Mouse (Mus musculus) midbrain, embryonic 11.5 days (tissue): ENCODE measurements at regions not wholly inside any gene's neighbourhood (a gene's known extent, or its start where the extent isn't known, plus 50 kb on each side); places are given as distances from the start of the nearest gene placed in this dataset.

ENCODE experiments used
- ATAC-seq: fragments of 200-750 bp; cut with Nextera tagmentation; 2 replicates; pipeline ENCODE4 v1.8.0; 2017; ENCODE audit warnings: moderate TSS enrichment, moderate library complexity; ENCODE audit not compliant: low FRiP score
- DNase-seq: peaks from one replicate; pipeline ENCODE4 v3.0.0; 2015; ENCODE audit warnings: low spot score; ENCODE audit errors: missing footprints
- H3K27ac ChIP-seq: fragments of 300-500 bp; sonication (generic); 2 replicates; pipeline ENCODE4 v1.5.1; 2014; ENCODE audit warnings: low read depth, low read length
- H3K27me3 ChIP-seq: fragments of 300-500 bp; sonication (generic); 2 replicates; pipeline ENCODE4 v1.6.1; 2014; ENCODE audit warnings: mild to moderate bottlenecking, low read length, moderate library complexity, mixed read lengths; ENCODE audit not compliant: control insufficient read depth, insufficient read depth
- H3K36me3 ChIP-seq: fragments of 300-500 bp; sonication (generic); 2 replicates; pipeline ENCODE4 v1.6.1; 2014; ENCODE audit warnings: mild to moderate bottlenecking, low read length, moderate library complexity, mixed read lengths; ENCODE audit not compliant: control insufficient read depth, insufficient read depth
- H3K4me1 ChIP-seq: fragments of 300-500 bp; sonication (generic); 2 replicates; pipeline ENCODE4 v1.6.1; 2014; ENCODE audit warnings: low read length; ENCODE audit not compliant: control insufficient read depth, insufficient read depth
- H3K4me2 ChIP-seq: fragments of 300-500 bp; sonication (generic); 2 replicates; pipeline ENCODE4 v1.6.1; 2014; ENCODE audit warnings: mild to moderate bottlenecking, moderate library complexity
- H3K4me3 ChIP-seq: fragments of 300-500 bp; sonication (generic); 2 replicates; pipeline ENCODE4 v1.5.1; 2014; ENCODE audit warnings: low read depth, low read length
- H3K9ac ChIP-seq: fragments of 300-500 bp; sonication (generic); 2 replicates; pipeline ENCODE4 v1.6.1; 2014; ENCODE audit warnings: low read length
- H3K9me3 ChIP-seq: fragments of 300-500 bp; sonication (generic); 2 replicates; pipeline ENCODE4 v1.6.1; 2016; ENCODE audit warnings: low read length; ENCODE audit not compliant: control insufficient read depth
- WGBS: fragments of 180-500 bp; shearing (Covaris S2); extraction: QIAGEN DNeasy Blood & Tissue Kit; methylation state at CpG from one replicate; pipeline ENCODE4 v1.1.7; 2014; 5-methylcytosine and 5-hydroxymethylcytosine counted together

GRCm38 (mm10) chr5:119944371-119944770 is 111.9 kb downstream of the Tbx5 start:
- Histone ChIP-seq H3K27ac (no peak overlapping the region), H3K36me3 (no peaks in the 10 kb centered on the region), H3K27me3 (no peaks in the 10 kb centered on the region), H3K9me3 (no peaks in the 10 kb centered on the region), H3K4me1 (no peaks in the 10 kb centered on the region), H3K4me2 (no peak overlapping the region), H3K9ac (no peak overlapping the region), H3K4me3 (no peak overlapping the region)
- ATAC-seq (no peak), DNase-seq (no peak)
- WGBS = 79% methylated on average over 10 of the region's 10 CpGs

- Histone ChIP-seq H3K36me3 (no peaks in the 10 kb centered on the region), H3K27me3 (no peaks in the 10 kb centered on the region), H3K4me1 (no peaks in the 10 kb centered on the region), H3K4me3 (no peak overlapping the region), H3K9me3 (no peaks in the 10 kb centered on the region), H3K27ac (no peak overlapping the region), H3K4me2 (no peak overlapping the region), H3K9ac (no peak overlapping the region)
- ATAC-seq (0 out of 2 replicates have a peak, but pooled peaks have one; percentile 40), DNase-seq (peak; percentile 81)
- WGBS = 81% methylated on average over 4 of the region's 4 CpGs
These were observed 115.9 kb downstream of the Tbx5 start for GRCm38 (mm10) chr5:119948399-119948798.

- Histone ChIP-seq H3K36me3 (no peaks in the 10 kb centered on the region), H3K4me1 (no peaks in the 10 kb centered on the region), H3K27me3 (no peaks in the 10 kb centered on the region), H3K9me3 (no peaks in the 10 kb centered on the region), H3K27ac (no peak overlapping the region), H3K9ac (no peak overlapping the region), H3K4me3 (no peak overlapping the region), H3K4me2 (no peak overlapping the region)
- ATAC-seq (no peak), DNase-seq (no peak)
- WGBS = 81% methylated on average over 2 of the region's 2 CpGs
These were observed 119.6 kb downstream of the Tbx5 start for GRCm38 (mm10) chr5:119952085-119952484.

GRCm38 (mm10) chr5:119953189-119953588 is 120.7 kb downstream of the Tbx5 start:
- Histone ChIP-seq H3K27ac (no peak overlapping the region), H3K4me3 (no peak overlapping the region), H3K9me3 (no peaks in the 10 kb centered on the region), H3K4me1 (no peaks in the 10 kb centered on the region), H3K9ac (no peak overlapping the region), H3K27me3 (no peaks in the 10 kb centered on the region), H3K36me3 (no peaks in the 10 kb centered on the region), H3K4me2 (no peak overlapping the region)
- WGBS = 90% methylated on average over 5 of the region's 5 CpGs
- ATAC-seq = no peak
- no peak for DNase-seq

- no peak overlapping the region for H3K9ac ChIP-seq
- no peak overlapping the region for H3K27ac ChIP-seq
- WGBS = 63% methylated on average over 14 of the region's 14 CpGs
- no peaks in the 10 kb centered on the region for H3K27me3 ChIP-seq
- no peak overlapping the region for H3K4me3 ChIP-seq
- no peak overlapping the region for H3K4me2 ChIP-seq
- DNase-seq (no peak), ATAC-seq (no peak)
- peaks cover 2% of the 10 kb centered on the region; the same call in 1 of the 2 replicates for H3K4me1 ChIP-seq
- H3K36me3 ChIP-seq = no peaks in the 10 kb centered on the region
- H3K9me3 ChIP-seq = no peaks in the 10 kb centered on the region
These were observed 121.5 kb downstream of the Tbx5 start for GRCm38 (mm10) chr5:119953811-119954566.

GRCm38 (mm10) chr5:119958942-119959341 is 126.5 kb downstream of the Tbx5 start:
- WGBS = 22% methylated on average over 14 of the region's 14 CpGs
- H3K27ac ChIP-seq = no peak overlapping the region
- H3K4me2 ChIP-seq = peak overlapping the region; percentile 12; the same call in 1 of the 2 replicates
- H3K9ac ChIP-seq = no peak overlapping the region
- no peaks in the 10 kb centered on the region for H3K9me3 ChIP-seq
- DNase-seq = peak; percentile 85
- no peaks in the 10 kb centered on the region for H3K27me3 ChIP-seq
- no peaks in the 10 kb centered on the region for H3K36me3 ChIP-seq
- H3K4me3 ChIP-seq = no peak overlapping the region
- H3K4me1 ChIP-seq = peaks cover 2% of the 10 kb centered on the region; the same call in 1 of the 2 replicates
- ATAC-seq = no peak

- Histone ChIP-seq H3K27ac (no peak overlapping the region), H3K9ac (no peak overlapping the region), H3K36me3 (no peaks in the 10 kb centered on the region), H3K4me3 (no peak overlapping the region), H3K9me3 (no peaks in the 10 kb centered on the region), H3K4me2 (no peak overlapping the region), H3K4me1 (no peaks in the 10 kb centered on the region), H3K27me3 (no peaks in the 10 kb centered on the region)
- whole genome bisulfite sequencing = 77% methylated on average over 3 of the region's 3 CpGs
- DNase-seq (no peak), ATAC-seq (no peak)
These were observed 132.3 kb downstream of the Tbx5 start for GRCm38 (mm10) chr5:119964751-119965150.

GRCm38 (mm10) chr5:119971286-119971685 is 138.8 kb downstream of the Tbx5 start:
- Histone ChIP-seq H3K36me3 (no peaks in the 10 kb centered on the region), H3K27ac (no peak overlapping the region), H3K9me3 (no peaks in the 10 kb centered on the region), H3K4me3 (no peak overlapping the region), H3K4me1 (no peaks in the 10 kb centered on the region), H3K27me3 (no peaks in the 10 kb centered on the region), H3K4me2 (no peak overlapping the region), H3K9ac (no peak overlapping the region)
- ATAC-seq = no peak
- 80% methylated on average over 16 of the region's 16 CpGs for WGBS
- DNase-seq = no peak

GRCm38 (mm10) chr5:119972802-119973437 is 140.5 kb downstream of the Tbx5 start:
- Histone ChIP-seq H3K27ac (no peak overlapping the region), H3K4me1 (no peaks in the 10 kb centered on the region), H3K36me3 (no peaks in the 10 kb centered on the region), H3K9ac (no peak overlapping the region), H3K4me3 (no peak overlapping the region), H3K9me3 (no peaks in the 10 kb centered on the region), H3K27me3 (no peaks in the 10 kb centered on the region), H3K4me2 (no peak overlapping the region)
- DNase-seq (no peak), ATAC-seq (no peak)
- 65% methylated on average over 24 of the region's 24 CpGs for WGBS
